Mouse (Mus musculus): ENCODE data around the gene 1700029F12Rik. TPM values are rescaled to one million over a fixed set of nuclear protein-coding genes. Genes with fewer than 3 reads are reported as not detected.

1700029F12Rik gene
- total and polyA plus RNA-seq, 3 experiments: not detected

GRCm38 (mm10) chr13:97014366-97014765, 19.8 kb downstream of the 1700029F12Rik start:
- Histone ChIP-seq H3K4me1 (ENCODE audit: control insufficient read depth in 1 of 2, insufficient read depth in 2 of 2) (no peaks in the 10 kb centered on the region), H3K4me3 (replicated peaks in 1 of 3; ENCODE audit: low read depth in 2 of 3, low read length in 2 of 3, poor library complexity in 1 of 3) (no peak overlapping the region), H3K27ac (ENCODE audit: insufficient read depth, low read depth) (no peak overlapping the region), H3K79me2 (replicated peaks; ENCODE audit: control insufficient read depth, extremely low read depth, insufficient read depth, poor library complexity, severe bottlenecking) (no peaks in the 10 kb centered on the region), H3K9me3 (replicated peaks; ENCODE audit: low read length) (peaks cover 3% of the 10 kb centered on the region), H3K9ac (ENCODE audit: insufficient read depth, low read depth) (no peak overlapping the region), H3K27me3 (replicated peaks) (no peaks in the 10 kb centered on the region), H3K4me2 (ENCODE audit: insufficient read depth, low read depth, poor library complexity, severe bottlenecking) (no peak overlapping the region), H3K36me3 (replicated peaks in 1 of 2; ENCODE audit: control insufficient read depth in 1 of 2, insufficient read depth in 1 of 2, low read length in 1 of 2) (no peaks in the 10 kb centered on the region)
- no peak for DNase-seq (ENCODE audit: extremely low read depth)
- TF ChIP-seq POLR2A (IDR thresholded peaks at IDR 0.05; ENCODE audit: low read depth, low read length): no peak
- no peak for TF ChIP-seq GABPA (IDR thresholded peaks at IDR 0.05; ENCODE audit: insufficient replicate concordance, low read depth, low read length)
- no peak for TF ChIP-seq MAZ (IDR thresholded peaks at IDR 0.05; ENCODE audit: low read depth, low read length)
- no peak for TF ChIP-seq USF1 (IDR thresholded peaks at IDR 0.05; ENCODE audit: low read depth, low read length)
- no peak for TF ChIP-seq RCOR1 (conservative IDR thresholded peaks at IDR 0.05; ENCODE audit: low read depth, low read length)
- TF ChIP-seq SIN3A (IDR thresholded peaks at IDR 0.05; ENCODE audit: low read length): no peak
- TF ChIP-seq HCFC1 (IDR thresholded peaks at IDR 0.05; ENCODE audit: low read depth, low read length): no peak
- no peak for TF ChIP-seq E2F4 (IDR thresholded peaks at IDR 0.05; ENCODE audit: insufficient replicate concordance, low read depth, low read length)
- TF ChIP-seq KAT2A (IDR thresholded peaks at IDR 0.05; ENCODE audit: insufficient replicate concordance, low read length): no peak
- TF ChIP-seq RAD21 (IDR thresholded peaks at IDR 0.05; ENCODE audit: low read depth, low read length): no peak
- no peak for TF ChIP-seq USF2 (conservative IDR thresholded peaks at IDR 0.05; ENCODE audit: low read depth, low read length)
- no peak for TF ChIP-seq TBP (conservative IDR thresholded peaks at IDR 0.05; ENCODE audit: low read depth, low read length)
- TF ChIP-seq POLR2AphosphoS2 (IDR thresholded peaks at IDR 0.05; ENCODE audit: low read depth, low read length): no peak
- no peak for TF ChIP-seq MAFK (IDR thresholded peaks at IDR 0.05; ENCODE audit: insufficient replicate concordance, low read length)
- no peak for TF ChIP-seq TCF12 (IDR thresholded peaks at IDR 0.05; ENCODE audit: low read depth, low read length)
- no peak for TF ChIP-seq JUN (IDR thresholded peaks at IDR 0.05; ENCODE audit: insufficient read depth, low read depth, low read length)
- no peak for TF ChIP-seq MAX (IDR thresholded peaks at IDR 0.05; ENCODE audit: low read length)
- no peak for TF ChIP-seq ETS1 (conservative IDR thresholded peaks at IDR 0.05; ENCODE audit: low read depth, low read length)
- TF ChIP-seq JUND (conservative IDR thresholded peaks at IDR 0.05; ENCODE audit: low read depth, low read length): no peak
- in situ Hi-C loops (cut with MboI; ENCODE audit: low pct_ligation_motif_present, low pct_unique_long_range_greater_than_20kb, low sequenced_read_pairs) (no loop called here), dilution Hi-C loops (cut with MboI; ENCODE audit: extremely low pct_ligation_motif_present, extremely low pct_unique_long_range_greater_than_20kb, low sequenced_read_pairs) (no loop called here)

- Histone ChIP-seq H3K4me1 (ENCODE audit: control insufficient read depth in 1 of 2, insufficient read depth in 2 of 2) (no peaks in the 10 kb centered on the region; a peak in 1 of 4 replicates), H3K79me2 (replicated peaks; ENCODE audit: control insufficient read depth, extremely low read depth, insufficient read depth, poor library complexity, severe bottlenecking) (no peaks in the 10 kb centered on the region), H3K4me3 (replicated peaks in 1 of 3; ENCODE audit: low read depth in 2 of 3, low read length in 2 of 3, poor library complexity in 1 of 3) (peak overlapping the region in 1 of 3 experiments; percentile 47), H3K9me3 (replicated peaks; ENCODE audit: low read length) (no peaks in the 10 kb centered on the region), H3K9ac (ENCODE audit: insufficient read depth, low read depth) (peak overlapping the region; percentile 12; the same call in 1 of the 2 replicates), H3K36me3 (replicated peaks in 1 of 2; ENCODE audit: control insufficient read depth in 1 of 2, insufficient read depth in 1 of 2, low read length in 1 of 2) (no peaks in the 10 kb centered on the region), H3K27ac (ENCODE audit: insufficient read depth, low read depth) (no peak overlapping the region), H3K27me3 (replicated peaks) (no peaks in the 10 kb centered on the region), H3K4me2 (ENCODE audit: insufficient read depth, low read depth, poor library complexity, severe bottlenecking) (peak overlapping the region; percentile 98)
- TF ChIP-seq CTCF (conservative IDR thresholded peaks at IDR 0.05 in 1 of 2, IDR thresholded peaks at IDR 0.05 in 1 of 2; ENCODE audit: low read depth in 2 of 2, low read length in 2 of 2): peak; percentile 24 to 55; a peak in 2 of 4 replicates
- peak; percentile 7; the same call in 1 of the 2 replicates for TF ChIP-seq SMC3 (IDR thresholded peaks at IDR 0.05; ENCODE audit: low read depth, low read length)
- no peak for TF ChIP-seq MEF2A (IDR thresholded peaks at IDR 0.05; ENCODE audit: borderline replicate concordance, low read depth, low read length)
- TF ChIP-seq RAD21 (IDR thresholded peaks at IDR 0.05; ENCODE audit: low read depth, low read length): peak; percentile 31
- dilution Hi-C loops (cut with MboI; ENCODE audit: extremely low pct_ligation_motif_present, extremely low pct_unique_long_range_greater_than_20kb, low sequenced_read_pairs) (no loop called here), in situ Hi-C loops (cut with MboI; ENCODE audit: low pct_ligation_motif_present, low pct_unique_long_range_greater_than_20kb, low sequenced_read_pairs) (no loop called here)
- DNase-seq (ENCODE audit: extremely low read depth): peak; percentile 30
Measured at GRCm38 (mm10) chr13:97008266-97009153, 25.7 kb downstream of the 1700029F12Rik start.

All from CH12.LX (cell line).